Mouse (Mus musculus) telencephalon, adult 2 months (tissue): ENCODE results near the gene Itgb1bp2.

Experiments used
- DNase-seq: peaks from one replicate; pipeline ENCODE4 v3.0.0-alpha.2; 2011; ENCODE audit warnings: low read depth, low spot score

Gene Itgb1bp2

DNA sequence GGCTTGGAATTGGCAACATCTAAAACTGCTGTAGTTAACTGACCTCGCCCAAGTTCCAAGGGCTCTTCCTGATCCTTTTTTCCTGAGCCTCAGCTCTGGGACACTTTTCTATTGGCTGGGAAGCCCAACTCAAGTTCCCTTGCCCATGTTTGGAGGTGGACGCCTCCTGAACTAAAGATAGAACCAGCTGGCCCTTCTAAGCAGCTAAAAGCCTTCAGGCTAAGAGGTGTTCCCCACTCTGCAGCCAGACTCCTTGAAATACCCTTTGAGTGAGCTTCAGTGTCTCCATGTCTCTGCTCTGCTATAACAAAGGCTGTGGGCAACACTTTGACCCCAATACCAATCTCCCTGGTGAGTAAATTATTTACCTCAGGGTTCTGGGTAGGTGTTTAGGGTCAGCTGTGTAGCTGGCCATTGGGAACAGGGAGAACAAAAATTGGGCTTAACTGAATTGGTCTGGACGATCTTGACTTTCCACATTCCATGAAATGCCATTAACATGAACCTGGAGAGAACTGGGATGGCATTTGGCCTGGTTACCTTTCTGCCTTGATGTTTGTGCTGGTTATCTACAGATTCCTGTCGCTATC lies at the start of gene Itgb1bp2:
Gene Itgb1bp2, plus strand, starts transcription at position 203 of the 590 bp plus-strand sequence.
- no peak for DNase-seq

DNA sequence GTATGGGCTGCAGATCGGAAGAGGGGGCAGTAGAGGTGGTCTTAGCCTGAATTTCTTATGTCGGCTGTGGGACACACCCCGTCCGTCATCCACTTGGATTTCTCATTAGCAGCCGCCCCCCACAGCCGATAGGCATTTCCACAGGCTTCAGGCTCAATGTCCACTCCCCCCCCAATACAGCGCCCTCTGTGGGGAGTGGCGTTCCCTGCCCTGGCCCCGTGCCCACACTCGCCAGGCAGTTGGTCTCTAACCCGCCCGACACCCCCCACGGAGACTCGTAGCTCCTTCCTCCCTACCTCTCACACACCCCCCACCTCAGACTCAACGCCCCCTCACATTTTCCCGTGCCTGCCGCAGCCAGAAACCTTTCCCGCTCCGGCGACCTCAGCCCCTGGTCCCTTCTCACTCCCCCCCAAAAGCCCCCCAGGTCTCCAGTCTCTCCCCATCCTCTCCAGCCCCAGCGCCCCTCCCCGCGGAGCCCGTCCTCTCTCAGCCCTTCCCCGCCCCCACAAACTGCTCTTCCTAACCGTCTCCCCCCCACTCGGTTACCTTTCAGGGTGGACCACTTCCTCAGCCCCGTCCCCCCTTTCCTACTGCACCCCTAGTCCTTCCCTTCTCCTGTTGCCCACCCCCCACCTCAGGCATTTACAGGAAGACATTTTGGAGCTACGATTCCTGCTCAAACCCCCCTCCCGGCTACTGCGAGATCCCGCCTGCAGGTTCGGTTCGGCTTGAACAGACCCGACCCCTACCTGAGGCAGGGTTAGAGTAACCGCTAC lies 29.8 kb upstream of the Itgb1bp2 start:
- no peak for DNase-seq

DNA sequence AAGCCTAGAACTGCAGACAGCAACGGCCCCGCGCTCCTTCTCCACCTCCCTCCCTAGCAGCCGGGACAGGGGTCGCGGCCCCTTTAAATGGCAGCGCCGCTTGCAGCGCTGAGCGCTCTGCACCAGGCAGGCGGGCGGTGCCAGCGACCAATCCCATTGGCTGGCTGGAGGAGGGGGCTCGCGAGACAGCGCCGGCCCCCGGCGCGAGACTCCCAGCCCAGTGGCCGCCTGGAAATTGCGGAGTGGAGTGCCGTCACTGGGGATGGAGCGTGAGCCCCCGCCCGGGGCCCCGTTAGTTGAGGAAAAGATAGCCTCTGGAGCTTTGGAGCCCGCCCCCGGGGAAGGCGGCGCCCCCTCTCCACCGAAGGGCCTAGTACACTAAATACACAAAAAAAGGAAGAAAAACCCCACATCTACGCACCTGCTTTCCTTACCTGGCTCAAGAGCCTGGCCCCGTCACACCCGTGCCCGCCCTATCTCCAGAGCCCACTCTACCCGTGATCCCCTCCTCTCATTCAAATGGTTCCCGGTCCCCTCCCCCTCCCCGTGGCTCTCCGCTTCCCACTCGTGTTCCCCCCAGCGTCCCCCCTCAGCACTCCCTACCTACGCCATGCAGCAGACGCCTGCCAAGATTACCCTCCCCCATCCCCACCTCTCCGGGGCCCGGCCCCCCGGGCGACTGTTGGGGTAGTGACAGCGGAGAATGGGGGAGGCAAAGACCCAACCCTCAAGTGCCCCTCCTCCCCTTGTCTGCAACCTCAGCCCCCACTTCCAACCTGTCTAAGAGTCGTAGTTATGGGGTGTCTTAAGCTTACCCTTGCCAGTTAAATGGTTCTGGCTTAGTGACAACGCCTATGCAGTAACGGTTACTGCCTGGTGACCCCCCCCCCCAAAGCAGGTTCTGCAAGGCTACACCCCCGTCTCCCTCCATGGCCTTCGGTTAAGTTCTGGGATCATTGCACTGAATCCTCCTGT lies 28.9 kb upstream of the Itgb1bp2 start:
- DNase-seq, result peak; percentile 70

DNA sequence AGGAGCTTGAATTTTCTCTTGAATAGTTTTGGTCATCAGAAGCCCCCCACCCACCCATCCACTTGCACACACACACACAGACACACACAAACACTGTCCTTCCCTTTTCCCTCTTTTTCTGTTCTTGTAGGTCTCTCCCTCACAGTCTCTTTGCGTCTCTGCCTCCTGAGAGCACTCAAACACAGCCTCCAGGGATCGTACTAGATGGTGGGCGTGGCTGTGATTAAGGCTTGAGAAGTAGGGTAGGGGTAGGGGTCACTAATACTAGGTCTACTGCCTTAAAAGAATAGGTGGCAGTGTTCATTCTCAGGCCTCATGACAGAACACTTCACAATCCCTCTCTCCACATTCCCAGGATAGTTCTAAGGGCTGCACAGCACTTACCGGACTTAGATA lies 28.2 kb upstream of the Itgb1bp2 start, which contains the start of gene Zmym3:
Gene Zmym3, minus strand, starts transcription at position 150 of the 396 bp plus-strand sequence.
- no peak for DNase-seq

DNA sequence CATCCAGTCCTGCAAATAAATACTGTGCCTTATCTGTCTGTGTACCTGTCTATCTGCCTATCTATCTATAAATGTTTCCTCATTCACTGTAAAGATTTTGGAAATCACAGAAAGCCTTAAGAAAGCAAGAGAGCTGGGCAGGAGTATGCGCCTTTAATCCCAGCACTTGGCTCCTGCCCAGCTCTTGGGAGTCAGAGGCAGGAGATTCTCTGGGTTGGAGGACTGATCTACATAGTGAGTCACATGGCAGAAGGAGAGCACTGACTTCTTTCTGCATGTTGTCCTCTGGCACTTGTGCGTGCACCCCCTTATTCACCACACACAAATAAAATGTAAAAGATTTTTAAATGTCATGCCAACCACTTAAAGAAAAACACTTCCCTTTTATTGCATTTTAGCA lies 25.4 kb upstream of the Itgb1bp2 start:
- no peak for DNase-seq

DNA sequence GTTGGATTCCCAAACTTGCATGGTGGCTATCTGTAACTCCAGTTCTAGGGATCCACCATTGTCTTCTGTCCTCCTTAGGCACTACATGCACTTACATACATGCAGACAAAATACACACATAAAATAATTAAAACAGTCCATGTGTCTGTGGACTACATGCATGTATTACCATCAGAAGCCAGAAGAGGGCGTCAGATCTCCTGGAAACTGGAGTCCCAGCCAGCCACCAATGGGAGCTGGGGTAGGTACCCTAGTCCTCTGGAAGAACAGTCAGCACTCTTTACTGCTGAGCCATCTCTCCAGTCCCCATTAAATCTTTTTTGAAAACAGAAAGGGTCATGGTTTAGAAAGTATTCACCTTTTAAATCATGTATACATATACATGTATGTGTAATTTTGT lies 21.1 kb upstream of the Itgb1bp2 start:
- DNase-seq, result no peak

DNA sequence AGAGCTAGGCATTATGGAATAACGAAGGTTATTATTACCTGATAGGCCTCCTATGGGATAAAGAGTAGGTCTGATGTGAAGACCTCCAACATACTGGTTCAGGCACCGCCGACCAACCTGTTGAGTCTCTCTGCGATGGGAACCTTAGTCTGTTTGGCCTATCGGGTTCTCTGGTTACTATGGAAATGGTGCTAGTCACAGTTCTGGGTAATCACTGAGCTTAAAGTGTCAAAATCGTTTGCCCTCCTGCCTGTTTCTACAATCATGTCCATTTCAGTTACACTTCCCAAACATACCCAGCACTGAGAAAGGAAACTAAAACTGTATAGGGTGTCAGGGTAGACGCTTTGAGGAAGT lies 20.1 kb upstream of the Itgb1bp2 start:
- no peak for DNase-seq

DNA sequence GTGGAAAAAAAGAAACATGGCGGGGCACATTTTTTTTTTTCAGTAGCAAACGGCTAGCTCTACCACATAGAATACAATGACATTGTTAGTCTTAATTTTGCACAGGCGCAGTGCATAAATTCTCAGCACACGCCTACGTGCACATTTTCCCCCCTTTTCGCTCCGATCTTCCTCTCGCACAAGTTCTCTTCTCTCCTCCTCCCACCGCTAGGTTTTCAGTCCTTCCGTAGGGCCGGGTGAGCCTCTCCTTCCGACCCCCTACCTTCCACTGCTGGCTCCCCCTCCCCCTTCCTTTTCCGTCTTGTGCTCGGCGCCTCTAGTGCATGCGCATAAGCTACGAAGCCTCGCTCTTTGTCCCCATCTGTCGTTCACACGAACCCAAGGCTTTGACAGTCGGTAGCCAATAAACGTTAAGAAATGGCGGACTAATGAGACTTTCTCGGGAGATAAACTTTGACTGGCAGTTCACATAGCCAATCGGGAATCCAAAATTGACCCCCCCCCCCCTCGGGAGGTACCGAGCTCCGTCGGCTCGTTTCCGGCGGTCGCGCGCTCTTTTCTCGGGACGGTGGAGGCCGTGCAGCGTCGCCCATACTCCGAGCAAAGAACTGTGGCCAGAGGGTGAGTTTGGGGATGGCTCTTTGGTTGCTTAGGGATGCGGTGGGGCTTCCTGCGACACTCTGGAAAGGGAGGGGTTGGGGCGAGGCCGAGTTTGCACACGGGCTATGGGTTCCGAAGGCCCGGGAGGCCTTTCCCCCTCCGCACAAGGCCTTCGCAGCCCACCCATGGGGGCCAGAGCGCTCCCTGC lies 19.5 kb upstream of the Itgb1bp2 start, which contains the start of gene Nono:
Gene Nono, plus strand, starts transcription at position 177 of the 808 bp plus-strand sequence.
- DNase-seq, result peak; percentile 97

DNA sequence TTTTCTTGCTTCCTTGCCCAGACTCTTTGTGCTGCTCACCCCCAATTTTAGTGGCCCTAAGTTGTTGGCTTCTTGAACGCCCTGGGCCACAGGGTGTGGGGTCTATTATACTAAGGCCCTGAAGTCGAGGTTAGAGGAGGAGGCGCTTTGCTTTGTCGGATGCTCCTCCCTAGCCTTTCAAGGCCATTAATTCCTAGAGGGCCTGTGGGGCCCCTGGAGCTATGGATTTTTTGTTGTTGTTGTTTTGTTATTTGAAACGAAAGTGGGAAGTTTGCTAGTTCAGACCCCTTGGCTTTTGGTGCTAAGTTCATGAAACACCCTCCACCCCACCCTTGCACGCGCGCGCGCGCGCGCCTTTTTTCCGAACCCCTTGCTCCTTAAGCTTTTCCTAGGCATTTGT lies 18.9 kb upstream of the Itgb1bp2 start:
- DNase-seq, result no peak

DNA sequence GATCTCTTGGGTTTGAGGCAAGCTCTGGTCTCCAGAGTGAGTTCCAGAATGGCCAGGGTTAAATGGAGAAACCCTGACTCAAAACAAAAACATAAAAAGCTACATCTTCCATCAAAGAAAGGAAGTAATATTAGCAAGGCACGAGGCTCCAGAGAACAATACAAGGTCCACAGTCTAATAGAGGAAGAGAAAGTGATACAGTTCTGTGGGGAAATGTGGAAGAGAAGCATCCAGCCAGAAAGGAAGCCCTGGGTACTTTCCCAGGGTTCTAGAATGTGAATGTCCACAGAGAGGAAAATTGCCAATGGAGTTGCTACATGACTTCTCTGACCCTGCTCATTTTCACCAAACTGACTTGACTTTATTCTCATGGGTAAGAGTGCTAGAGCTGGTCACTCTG lies 2.3 kb downstream of the Itgb1bp2 start:
- DNase-seq, result no peak

DNA sequence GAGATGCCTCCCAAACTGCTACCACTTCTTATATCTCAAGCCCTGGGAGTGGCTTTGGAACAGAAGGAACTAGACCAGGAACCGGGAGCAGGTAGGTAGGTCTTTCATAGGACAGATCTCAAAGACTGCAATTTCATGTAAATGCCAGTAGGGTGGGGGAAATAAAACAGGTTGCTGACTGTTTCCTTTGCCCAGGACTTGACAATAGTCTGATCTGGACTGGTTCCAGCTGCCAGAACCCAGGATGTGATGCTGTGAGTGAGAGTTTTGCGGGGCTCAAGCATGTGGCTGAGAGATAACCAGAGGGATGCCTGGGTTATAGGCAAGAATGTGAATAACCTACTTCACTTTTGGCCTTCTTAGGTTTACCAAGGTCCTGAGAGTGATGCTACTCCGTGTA lies 2.7 kb downstream of the Itgb1bp2 start:
- DNase-seq, result no peak

DNA sequence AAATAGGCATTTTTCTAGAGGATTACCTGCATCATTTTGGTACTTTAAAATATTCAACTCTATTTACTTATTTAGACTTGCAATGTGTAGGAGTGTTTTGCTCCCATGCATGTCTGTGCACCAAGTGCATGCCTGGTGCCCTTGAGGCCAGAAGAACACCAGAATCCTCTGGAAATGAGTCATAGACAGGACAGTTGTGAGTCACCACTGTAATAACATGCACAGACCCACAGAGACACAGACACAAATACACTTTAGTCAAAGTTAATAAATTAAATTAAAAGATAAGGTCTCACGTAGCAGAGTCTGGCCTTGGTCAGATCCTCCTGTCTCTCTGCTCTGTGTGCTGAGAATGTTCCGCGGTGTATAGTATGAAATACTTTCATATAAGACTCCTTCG lies 23.3 kb downstream of the Itgb1bp2 start:
- no peak for DNase-seq

DNA sequence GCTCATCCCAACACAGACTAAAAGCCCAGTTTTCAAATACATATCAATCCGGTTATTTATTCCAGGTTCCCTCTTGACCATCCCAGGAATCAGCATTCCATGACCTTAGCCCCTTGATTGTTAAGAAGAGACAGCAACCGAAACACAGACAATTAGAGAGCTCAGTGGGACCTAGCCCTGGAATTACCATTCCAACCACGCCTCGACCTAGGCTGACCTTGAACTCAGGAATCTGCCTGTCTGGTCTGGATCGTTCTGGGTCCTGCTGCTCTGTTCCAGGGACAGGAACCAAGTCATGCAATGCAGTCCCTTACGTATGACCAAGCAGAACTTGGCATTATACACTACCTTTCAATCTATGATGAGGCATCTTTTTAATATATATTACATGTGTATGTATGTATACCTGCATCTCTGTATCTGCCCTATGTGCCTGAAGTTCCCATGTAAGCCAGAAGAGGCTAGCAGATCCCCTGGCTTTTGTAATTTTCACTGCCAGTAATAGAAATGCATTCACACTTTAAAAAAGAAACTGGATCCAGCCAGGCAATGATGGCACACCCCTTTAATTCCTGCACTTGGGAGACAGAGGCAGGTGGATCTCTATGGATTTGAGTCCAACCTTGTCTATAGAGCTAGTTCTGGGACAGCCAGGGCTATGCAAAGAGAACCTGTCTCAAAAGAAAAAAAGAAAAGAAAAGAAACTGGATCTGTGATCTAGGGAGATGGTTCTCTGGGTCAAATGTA lies 32.9 kb downstream of the Itgb1bp2 start:
- no peak for DNase-seq

DNA sequence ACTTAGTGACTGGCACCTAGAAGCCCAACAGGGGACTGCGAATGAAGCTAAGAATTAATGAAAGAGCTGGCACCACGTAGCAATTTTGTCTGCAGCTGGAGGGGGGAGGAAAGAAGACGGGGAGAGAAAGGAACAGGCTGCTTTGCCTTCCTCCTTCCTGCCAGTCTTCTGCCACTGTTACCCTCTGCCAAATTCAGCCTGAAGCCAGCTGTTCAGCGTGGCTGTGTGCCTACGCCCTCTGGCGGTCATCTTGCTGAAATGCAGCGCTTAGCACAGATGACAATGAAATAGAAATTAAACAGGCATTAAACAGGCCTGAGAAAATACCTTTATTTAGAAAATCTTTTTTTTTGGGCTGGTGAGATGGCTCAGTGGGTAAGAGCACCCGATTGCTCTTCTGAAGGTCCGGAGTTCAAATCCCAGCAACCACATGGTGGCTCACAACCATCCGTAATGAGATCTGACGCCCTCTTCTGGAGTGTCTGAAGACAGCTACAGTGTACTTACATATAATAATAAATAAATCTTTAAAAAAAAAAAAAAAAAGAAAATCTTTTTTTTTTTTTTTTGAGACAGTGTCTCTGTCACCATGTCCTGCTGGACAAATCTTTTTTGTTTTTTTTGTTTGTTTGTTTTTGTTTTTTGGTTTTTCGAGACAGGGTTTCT lies 37.7 kb downstream of the Itgb1bp2 start:
- peak; percentile 28 for DNase-seq
